Mouse (Mus musculus) A20 (cell line): ENCODE data around the gene Spata48.

Experiments used
- DNase-seq: peaks from one replicate; pipeline ENCODE4 v3.0.0-alpha.2; 2011; ENCODE audit warnings: low read depth, low spot score

The Spata48 gene

DNA sequence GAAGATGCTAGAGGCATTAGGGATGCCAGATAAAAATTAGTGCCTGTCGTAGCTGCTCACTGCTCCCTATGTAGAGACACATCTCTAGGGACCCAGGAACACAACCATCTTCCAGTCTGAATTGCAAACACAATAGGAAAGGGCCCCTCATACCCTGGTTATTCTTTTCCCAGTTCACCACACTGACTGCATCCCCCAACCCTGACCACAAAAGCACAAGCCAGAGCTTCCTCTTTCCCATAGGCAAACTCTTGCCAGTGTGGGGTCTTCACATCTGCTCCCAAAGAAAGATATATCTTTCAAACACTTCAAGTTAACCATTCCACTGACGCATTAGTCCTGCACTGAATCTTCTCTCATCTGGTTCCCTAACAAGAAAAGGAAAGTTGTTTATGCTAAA is 68.2 kb downstream of the Spata48 start:
- DNase-seq: no peak

DNA sequence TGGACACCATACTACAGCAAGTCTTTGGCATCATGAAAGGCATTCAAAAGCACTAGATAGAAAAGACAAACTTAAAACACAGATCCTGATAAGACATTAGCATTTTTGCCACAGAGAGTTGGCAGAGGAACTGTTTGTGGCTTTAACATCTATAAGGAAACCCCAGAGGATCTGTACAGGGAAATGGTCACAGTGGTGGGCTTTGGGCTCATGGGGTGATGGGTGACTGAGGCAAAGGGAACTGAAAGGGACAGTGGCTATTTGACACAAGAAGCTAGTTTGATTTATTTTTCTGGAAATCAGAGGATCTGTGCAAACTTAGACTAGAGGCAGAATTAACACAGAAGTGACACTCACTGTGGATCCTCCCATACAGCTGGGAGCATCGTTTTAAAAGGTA is 74.4 kb downstream of the Spata48 start:
- no peak for DNase-seq

DNA sequence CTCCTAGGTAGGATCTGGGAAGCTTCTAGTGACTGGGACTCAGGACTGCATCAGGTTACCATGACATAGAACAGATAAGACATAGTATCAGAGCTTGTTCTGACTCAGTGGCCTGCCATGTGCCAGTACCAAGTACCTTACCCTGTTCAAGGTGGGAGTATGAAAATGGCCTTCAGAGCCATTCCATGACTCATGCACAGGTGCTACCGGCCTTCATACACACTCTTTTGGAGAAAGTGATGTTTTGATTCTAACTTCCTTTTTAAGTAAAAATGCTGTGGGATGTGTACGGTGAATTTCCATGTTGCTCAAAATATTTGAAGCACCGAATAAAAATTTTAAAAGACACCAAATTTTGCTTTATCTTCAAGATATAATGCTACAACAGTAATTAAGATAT is 84.1 kb downstream of the Spata48 start:
- no peak for DNase-seq

DNA sequence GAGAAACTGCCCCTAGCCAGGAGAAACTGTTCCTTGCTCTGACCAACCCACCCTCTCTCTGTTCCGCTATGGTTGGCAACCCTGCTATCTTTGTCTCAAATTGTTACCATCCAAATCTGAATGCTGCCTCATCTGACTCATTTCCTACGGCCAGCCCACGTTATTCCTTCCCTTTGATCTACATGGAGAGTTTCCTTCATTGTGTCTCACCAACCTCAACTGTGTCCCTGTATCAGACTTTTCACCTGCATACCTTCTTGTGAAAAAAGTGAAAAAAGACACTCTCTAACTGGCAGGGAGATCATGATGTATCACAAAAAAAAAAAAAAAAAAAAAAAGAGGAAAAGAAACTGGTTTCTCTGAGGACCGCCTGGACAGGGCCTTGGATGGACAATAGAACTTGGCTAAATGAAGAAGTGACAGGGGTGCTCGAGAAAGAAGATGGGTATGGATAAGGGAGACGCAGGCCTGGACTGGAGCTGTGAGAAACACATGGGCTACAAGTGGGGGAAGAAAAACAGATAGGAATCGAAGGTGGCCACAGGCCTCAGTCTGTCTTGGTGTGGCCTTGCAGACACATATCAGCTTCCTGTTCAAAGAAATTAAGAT is 85.1 kb downstream of the Spata48 start:
- no peak for DNase-seq

DNA sequence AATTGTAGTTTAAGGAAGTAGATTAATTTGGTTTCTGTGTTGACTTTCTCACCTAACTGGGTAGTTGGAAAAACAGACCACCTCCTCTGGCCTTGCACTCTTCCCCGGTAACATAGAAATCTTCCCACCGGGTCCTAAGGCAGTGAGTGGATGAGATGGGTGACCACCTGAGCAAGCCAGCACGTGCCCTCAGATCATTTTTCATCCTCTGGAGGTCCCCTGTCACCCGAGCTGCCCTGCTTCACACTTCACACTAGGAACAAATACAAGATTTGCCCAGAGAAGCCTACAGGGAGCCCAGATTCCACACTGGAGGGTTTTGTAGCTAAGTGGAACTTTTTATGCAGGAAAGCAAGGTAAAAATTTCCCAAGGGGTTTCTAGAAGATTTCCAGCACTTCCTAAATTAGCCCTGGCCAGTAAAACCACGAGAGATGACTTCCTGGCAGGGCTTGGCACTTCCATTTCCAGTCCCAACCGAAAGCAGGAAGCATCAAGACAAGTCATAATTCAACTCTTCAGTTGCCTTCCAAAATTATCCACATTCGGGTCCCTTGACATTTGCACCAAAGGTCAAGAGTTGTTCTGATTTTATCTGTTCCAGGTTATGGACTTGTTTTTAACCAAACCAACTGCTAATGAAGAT is 85.8 kb downstream of the Spata48 start:
- peak; percentile 21 for DNase-seq

DNA sequence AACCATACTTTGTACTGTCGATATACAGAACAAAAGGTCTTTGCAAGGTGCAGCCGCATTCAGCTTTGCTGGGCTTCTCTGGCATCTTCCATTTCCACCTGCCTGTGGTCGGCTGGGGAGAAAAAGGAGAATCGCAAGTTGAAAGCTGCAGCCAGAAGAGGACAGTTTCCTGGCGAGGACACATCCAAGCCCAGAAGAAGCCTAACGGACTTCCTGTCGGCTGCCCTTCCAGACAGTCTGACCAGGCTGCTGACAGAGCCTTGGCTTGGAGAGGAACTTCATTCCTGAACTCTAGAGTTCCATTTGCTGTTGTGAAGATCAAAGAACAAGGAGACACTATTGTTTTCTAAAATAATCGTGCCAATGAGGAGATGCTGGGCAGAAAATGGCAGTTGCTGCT is 93.7 kb downstream of the Spata48 start:
- no peak for DNase-seq

DNA sequence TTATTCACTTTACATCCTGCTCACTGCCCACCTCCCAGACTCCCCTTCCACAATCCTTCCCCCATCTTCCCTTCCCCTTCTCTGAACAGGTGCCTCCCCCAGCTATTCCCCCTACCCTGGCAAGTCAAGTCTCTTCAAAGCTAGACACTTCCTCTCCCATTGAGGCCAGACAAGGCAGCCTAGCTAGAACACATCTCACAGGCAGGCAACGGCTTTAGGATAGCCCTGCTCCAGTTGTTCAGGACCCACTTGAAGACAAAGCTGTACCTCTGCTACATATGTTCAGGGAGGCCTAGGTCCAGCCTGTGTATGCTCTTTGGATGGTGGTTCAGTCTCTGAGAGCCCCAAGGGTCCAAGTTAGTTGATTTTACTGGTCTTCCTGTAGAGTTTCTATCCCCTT is 94.3 kb downstream of the Spata48 start:
- DNase-seq: no peak

DNA sequence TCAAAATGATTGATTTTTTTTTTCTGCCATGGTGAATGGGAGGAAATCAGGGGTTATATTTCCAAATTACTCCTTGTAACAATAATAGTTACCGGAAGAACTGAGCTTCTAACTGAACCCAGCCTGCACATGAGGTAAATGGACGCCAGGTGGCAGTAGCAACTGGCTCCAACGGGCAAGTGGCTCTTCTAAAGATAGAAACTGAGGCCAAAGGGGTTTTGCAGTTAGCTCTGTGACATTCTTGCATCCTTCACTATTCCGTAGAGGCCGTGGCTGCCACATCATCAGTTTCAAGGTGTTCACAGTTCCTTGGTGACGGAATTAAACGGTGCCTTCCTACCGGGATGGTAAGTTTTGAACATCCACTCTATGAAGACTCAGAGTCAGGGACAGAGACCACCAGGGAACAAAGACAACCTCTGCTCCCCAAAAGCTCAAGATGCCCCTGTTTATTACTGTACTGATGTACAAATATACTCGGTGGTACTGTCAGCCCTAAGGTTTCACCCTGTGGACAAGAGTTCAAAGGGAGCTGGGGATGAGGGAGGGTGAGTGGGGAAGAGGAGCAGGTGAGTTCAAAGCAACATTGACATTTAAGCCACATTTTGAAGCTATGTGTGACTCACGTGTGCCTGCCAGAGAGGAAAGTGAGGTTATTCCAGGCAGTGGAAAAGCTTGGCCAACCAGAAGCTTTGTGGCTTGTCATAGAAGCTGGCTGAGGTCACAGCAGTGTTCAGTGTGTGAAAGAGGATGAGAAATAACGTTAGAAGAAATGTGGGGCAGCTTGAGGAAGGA is 95.5 kb downstream of the Spata48 start:
- peak; percentile 82 for DNase-seq

DNA sequence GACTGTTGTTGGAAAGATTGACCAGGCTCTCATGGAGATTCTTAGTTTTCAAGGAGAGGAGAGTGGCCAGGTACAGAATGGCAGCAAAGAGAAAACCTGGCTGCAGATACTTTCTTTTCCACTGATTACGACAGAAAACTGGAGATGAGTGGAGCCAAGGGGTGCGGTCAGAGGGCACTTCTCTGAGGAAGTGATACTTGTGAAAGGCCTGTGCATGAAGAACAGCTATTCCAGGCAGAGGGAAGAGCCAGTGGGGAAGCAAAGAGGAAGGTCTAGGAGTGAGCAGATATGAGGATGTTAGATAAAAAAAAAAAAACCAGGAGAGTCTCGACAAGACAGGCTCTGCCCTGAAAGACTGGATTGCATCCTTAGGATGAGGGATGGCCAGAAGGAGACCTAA is 96.8 kb downstream of the Spata48 start:
- peak; percentile 48 for DNase-seq

DNA sequence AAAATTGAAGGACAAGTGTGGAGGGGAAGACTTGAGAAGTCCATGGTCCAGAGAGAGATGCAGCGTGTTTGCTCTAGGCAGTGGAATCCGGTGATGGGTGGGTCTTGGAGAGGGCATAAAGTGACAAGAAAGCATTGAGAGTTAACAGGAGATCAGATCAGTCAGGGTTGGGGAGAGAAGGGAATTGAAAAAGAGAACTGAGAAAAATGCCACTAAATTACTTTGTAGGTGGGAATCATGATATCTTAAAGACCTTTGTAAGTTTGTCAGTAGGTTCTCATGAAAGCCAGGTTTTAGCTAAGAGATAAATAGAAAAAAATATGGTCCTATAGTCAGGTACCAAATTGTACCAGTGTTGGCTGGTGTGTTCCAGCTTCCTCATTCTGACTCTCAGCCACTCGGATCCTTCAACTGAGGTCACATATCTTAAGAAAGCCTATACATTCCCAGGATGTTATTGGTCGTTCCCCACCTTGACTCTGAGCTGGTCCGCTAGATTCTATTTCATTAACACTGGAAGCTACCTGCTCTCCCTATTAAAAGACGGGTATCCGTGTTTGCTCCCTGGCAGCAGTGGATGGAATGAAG is 97.3 kb downstream of the Spata48 start:
- DNase-seq: peak; percentile 21

DNA sequence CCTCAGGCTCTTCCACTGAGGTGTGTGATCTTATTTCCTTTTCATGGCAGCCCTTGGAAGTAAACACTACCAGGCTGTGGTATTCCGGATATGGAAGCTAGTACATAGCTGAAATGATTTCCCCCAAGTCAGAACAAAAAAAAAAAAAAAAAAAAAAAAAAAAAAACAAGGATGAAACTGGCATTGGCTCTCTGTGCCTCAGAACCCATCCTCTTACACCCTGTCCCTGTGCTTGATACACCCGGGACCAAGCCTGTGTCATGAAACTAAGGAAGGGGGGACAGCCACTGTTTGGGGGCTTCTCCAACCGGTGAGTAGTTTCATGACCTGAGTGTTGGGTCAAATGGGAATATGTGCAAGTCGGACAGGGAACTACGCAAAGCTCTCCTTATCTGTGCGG is 99.2 kb downstream of the Spata48 start:
- no peak for DNase-seq

DNA sequence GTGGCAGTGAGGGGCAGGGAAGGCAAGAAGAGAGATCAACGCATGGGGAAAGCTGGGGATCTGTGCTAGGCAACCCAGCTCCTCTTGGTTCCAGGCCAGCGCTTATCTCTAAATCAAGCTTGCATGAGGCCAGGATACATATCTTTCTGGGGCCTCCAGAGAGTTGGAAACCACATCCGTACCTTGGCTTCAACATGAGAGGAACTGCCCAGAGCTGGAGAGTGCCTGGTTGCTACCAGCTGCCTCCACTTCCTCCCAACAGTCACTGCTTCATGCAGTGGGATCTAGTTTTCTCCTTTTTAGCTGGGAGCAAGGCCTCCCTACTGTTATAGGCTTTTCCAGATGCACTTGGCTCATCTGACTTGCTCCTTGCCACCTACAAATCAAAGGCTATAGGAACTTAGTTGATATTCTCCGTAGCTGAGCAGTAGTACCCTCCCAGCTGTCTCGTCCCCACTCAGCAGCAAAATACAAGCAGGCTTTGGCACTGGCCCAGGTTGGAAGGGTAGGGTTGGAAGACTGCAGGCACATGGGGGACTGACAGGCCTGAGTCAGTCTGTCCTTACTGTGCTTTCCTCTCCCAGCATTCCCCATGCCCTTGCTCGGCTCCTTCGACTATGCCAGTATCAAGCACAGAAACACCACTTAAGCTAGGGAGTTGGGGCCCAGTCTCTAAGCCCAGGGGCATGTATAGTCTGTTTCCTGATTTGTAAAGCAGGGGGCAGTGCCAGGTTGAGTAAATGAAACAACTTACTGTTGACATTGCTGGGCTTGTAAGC is 102.6 kb downstream of the Spata48 start:
- no peak for DNase-seq
